Mouse (Mus musculus) adrenal gland, adult 8-10 months (tissue): ENCODE measurements around the gene Hrasls. TPM values are rescaled to one million over a fixed set of nuclear protein-coding genes. Genes with fewer than 3 reads are reported as not detected.

Experiments used
- DNase-seq: peaks from one replicate; pipeline ENCODE4 v3.0.0; 2022
- total RNA-seq, 4 experiments: library from RNA; stranded (reverse); gene quantifications; 2 replicates each; pipeline ENCODE4 v1.2.4; 2022

Gene Hrasls
- 1 to 10 TPM; 1.2 to 5.7 (median 4.7) TPM for total RNA-seq

DNA sequence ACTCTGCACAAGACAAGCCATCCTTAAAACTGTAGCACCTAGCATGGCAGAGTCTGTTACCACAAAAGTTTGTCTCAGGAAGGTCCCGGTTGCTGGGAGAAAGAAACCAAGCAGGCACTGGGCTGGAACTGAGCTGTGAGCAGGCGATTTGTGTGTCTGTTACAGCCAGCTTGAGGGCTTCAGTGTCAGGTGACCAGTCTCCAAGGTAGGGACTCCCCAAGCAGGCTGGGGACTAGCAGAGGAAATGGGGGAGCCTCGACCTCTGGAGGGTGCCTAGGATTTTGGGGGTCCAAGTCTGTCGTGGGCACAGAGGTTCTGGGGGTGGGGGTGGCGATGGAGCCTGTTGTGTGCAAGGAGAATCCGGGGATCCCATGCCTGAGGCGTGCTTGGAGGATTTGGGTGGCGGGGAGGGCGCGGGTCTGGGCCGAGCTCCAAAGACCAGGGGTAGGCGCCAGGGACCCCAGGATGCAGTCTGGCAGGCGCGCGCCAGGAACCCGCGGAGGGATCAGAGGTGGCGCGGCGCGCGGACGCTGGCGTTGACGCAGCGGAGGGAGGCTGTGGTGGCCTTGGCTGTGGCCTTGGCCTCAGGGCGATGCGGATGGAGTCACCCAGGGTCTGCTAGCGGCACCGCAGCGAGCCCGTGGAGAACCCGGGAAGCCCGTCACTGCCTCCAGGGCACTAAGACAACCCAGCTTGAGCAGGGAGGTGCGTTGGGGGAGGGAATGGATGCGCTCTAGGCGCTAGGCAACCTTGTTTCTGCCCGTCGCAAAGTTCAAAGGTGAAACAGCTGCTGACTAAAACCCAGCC is at the start of gene Hrasls:
Gene Hrasls (plus strand): TSS at position 91 of the 807 bp plus-strand sequence.
- DNase-seq: peak; percentile 71

DNA sequence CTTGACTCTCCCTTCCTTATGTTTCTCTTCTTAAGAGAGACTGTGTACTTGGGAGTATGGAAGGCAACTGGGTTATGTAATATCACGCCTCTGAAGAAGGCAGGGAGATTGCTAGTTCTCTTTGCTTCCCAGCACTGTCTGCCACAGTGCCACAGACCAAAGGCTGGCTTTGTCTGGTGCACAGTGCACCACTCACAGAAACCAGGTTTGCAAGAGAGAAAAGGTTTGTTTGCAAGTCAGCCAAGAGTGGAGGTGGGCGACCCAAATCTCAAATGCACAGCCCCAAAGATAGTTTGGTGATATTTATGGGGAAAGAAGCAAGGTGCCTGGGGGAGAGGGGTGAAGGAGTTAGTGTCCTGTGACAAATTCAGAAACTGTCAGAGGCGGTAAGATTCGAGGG is 47.2 kb upstream of the Hrasls start:
- no peak for DNase-seq

DNA sequence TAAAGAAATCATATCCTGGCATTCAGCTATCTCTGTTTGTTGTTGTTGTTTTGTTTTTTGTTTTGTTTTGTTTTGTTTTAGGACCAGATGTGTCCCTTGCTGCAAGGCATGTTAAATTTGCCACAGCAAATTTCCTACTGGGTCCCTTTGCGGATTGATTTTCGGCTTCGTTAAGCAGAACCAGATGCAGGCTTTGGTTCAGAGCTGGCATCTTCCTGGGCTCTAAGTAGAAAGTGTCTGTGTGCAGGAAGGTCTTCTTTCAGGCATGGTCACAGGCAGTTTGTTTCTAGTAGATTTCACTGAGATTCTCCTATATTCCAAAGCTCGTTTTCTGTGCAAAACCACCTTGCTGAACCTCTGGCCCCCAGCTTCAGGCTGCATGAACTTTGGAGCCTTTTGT is 42.4 kb upstream of the Hrasls start:
- DNase-seq: no peak

DNA sequence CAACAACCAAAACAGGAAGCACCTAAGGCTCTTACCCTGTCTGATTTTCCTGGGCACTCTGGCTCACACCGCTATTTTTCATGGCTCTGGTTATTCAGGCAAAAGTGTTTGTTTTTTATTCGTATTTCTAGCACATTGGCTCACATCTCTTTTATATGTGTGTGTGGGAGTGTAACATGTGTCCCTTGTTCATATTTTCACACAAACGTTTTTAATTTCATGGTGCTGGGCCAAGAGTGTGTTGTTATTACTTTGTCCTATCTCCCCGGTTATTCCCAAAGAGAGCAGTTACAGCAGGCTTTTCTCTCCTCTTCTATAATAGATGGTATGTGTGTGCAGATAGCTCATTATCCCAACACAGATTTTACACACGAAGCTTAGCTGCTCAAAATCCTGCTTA is 37.8 kb upstream of the Hrasls start:
- no peak for DNase-seq

DNA sequence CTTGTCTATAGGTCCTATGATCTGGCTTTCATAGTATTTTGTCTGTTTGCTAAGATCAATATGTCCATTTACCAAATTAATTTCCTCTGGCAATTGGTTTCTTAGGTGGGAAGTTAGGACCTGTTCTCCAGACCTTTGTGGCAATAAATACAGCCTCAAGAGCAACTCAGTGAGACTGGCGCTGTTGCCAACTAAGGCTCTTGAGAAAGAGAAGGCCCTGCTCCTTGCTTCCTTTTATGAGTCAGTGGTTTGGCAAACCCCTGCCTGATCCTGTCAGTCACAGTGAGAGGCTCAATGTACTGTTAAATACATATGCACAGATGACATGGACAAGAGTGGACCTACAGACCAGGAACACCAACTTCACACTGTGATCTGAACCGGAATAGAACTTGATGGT is 36.3 kb upstream of the Hrasls start:
- peak; percentile 34 for DNase-seq

DNA sequence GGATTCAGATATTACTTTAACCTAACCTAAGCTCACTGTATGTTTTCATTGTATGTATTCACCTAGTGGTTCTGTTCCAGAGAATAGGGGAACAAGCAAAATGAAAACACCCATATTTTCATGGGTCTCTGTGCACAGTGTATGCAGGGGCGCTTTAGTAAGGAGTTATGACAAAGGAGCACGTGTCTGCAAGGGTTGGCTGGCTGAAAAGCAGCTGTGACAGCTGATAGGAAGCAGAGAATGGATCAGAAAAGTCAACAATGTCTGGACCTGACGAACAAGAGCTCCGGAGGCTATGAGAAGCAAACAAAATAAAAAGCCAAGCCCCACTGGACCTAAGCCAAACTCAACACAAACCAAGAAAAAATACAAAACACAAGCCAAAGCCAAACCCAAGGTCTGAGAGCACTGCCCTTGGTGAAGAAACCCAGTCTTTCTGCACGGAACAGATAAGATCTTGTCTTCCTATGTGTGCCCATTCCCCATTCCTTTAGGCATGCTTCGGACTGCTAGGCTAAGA is 34.6 kb upstream of the Hrasls start:
- no peak for DNase-seq

DNA sequence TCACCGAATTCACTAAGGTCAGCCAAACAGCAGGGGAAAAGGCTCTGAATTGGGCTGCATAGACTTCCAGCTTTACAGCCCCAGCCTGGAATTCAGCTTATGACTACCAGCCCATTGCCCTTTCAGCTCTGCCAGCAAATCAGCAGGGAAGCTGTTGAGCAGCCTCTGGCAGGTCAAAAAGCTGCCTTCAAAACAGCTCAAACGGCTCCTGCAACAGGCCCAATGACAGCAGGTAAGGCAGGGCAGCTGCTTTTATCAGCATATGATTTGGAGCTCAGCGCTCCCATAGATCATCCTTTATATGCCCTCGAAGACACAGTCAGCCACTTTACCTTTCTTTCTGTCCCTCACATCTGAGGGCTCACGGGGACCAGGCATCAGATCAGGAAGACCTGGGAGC is 16.6 kb upstream of the Hrasls start:
- no peak for DNase-seq

DNA sequence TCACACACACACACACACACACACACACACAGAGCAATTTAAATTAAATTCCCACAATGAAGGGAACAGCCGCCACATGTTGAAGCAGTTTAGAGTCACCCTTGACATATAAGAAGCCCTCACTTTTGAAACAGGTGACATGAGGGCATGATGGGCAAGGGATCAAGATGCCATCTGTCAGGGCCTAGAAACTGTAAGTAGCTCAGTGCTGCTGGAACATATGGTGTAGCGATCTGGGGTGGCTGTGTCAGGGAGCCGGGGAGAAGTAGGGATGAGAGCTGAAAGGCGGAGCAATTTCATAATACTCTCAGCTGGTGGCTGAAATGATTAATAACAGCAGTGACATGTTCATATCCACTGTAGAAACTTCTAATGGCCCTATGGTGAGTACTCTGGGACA is 15.5 kb upstream of the Hrasls start:
- no peak for DNase-seq

DNA sequence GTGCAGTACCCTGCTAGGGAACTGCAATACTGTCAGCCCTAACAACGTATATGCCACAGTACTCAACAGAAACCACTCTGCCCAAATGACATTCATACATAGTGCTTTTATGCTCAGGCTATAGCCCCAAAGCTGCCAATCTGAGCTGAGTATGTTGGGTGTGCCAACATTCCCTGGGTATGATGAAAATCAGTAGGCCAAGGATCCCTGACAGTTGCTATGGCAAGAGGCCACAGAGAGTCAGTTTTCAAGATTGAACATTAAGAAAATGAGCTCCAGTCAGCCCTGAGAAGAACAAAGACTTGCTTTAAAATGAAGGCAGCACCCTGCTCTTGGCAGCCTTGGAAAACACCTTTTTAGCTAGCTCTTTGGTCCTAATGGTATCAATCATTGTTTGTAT is 14.3 kb upstream of the Hrasls start:
- peak; percentile 32 for DNase-seq

DNA sequence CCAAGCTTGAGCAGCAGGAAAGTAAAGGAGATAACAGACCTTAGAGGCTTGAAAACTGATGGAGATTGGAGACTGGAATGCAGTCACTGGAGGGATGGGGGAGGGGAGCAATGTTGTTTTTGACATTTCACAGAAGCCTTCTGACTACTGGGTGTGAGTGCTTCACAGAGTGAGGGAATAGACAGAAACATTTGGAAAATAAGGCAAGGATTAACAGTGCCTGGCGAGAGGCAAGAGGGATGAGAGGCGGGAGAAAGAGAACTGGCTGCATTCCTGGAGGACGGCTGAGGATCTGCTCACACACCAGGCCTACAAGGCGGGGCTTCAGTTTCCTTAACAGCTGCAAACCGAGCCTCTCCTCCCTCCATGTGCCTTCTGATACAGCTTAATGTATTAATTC is 11.0 kb upstream of the Hrasls start:
- DNase-seq: no peak

DNA sequence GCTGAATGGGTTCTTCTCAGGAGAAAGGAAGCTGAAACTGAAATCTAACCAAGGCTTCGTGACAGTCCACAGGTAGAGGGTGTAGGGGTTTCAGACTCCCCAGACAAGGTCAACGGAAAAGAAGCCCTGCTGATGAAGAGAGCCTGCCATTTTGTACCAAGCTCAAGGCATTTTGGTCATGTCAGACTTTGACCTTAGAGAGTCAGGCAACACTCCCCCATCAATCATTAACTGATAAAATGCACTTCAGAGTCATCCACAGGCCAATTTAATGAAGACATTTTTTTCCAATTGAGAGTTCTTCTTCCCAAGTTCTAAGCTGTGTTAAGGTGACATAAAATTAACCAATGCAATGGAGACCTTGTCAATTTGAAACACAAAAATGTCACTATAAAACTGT is 8.3 kb upstream of the Hrasls start:
- no peak for DNase-seq

DNA sequence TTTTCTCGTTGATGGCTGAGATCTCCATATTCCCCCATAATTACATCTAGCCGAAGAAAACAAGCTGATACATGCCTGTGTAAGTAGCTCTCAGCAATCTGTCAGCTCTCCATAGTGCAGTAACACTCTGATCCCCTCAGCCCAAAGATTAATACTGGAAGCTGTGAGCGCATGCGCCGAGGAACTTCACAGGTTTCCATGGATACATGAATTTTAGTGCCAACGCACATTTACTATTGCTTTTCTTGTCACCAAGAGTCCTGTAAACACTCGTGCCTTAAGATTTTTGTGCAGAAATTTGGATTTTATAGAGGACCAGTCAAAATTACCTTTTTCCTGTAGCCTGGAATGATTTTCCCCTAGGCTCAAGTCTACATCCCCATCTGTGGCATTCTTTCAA is 4.6 kb upstream of the Hrasls start:
- DNase-seq: no peak

DNA sequence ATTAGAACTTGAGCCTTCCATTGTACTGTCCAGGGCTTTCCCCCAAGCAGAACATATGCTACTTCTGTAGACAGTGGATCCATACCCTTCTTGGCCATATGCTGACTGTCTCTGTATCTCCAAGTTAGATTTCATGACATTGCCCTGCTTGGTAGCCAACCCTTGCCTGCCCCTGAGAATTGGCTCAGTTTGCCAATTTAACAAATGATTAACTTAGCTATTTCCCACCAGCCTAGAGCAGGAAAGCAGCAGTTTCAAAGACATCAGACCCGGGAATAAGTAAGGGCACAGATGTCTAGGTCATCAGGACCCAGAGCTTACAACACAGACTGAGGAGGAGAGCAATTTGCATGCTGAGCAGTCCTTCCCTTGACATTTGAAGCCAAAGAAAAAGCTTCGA is 3.9 kb upstream of the Hrasls start:
- DNase-seq: no peak

DNA sequence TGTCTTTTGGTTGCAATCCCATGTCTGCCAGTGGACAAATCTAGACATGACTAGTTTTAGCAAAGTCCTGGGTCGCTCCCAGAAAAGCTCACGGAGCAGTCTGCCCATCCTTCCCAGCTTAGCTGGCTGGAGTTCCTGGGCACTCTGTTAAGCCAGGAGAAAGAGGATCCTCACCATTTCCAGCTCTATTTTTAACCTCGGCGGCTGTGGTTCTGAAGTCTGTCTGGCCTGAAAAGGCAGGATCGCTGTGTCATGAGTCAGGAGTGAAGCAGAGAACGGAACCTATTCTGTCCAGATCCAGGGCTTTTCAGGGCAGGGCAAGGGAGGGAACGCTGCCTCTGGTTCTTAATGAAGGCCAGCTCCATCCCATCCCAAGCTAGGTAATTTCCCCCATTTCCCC is 654 bp upstream of the Hrasls start:
- DNase-seq: no peak

DNA sequence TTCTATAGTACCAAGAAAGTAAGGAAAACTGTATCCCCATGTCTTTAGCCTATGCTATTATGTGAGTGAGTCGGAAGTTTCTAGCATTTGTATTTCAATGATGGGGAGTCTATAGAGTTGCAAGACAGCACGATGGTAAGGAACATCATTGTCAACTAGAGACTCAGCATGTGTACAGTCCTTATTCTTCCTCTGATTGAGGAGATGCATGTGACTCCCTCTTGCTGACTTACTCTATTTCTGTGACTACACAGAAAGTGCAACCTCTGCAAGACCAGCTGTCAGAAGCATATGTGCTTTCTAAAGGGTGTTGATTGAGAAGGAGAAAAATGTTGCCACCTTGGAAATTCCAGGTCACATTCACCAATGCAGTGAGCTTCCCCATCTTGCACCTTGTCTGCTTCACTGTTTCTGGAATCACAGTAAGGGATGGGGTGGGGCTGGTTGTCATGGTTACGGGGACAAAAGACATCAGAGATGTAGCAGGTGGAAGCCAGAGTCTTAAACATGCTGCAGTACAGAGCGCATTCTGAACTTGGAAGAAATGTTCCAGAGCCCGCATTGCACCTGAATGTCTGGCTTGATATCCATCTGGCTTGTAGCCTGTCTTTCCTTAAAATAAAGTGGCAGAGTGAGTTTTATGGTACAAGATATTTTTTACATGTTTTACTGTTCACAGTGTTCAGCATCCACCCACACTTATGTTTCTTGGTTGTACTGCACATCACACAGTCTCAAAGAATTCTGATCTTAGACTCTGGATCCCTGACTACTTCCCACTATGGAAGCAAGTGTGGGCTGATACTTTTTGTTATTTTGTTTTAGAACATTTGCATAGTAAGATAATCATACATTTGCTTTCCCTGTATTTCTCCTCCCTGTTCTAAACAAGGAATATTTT is 7.2 kb downstream of the Hrasls start:
- DNase-seq: no peak

DNA sequence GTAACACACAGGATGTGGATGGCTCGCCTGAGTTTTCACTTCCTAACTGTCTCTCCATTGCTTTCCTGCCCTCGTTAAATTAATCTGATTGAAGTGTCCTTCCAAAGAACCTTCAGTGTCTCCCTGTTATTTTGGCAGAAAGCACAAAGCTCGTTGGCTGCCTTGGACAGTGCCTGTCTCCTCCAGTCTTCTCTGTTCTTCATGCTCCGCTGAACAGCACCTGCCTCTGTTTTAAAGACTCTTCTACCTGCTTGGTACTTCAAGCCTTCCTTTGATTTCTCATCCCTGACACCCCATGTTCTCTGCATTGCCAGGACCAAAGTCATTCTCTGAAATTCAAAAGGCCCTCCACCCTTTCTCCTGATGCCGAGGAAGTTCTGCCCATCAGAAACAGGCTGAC is 26.5 kb downstream of the Hrasls start:
- no peak for DNase-seq

DNA sequence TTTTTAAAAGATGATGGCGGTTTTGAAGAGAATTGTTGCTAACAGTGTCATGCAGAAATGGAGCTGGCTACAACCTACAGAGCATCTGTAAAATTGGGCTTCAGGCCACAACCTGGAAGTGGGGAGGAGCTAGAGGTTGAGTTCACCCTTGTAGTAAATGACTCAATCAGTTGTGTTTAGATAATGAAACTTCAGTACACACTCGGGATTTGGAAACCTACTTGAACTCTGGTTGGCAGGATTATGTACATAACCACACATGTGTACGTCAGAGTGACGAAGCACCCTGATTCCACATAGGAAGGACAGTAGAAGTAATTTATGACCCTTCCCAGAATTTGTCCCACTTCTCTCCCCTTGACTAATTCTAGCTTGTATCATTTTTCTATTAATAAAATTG is 44.8 kb downstream of the Hrasls start:
- no peak for DNase-seq

Other genes starting within 250 kb of the Hrasls start
- not detected for gene Atp13a5, start 169.0 kb downstream of the Hrasls start, total RNA-seq